Mouse (Mus musculus) hindbrain, postnatal 0 days (tissue): Measurements from ENCODE around the gene Wdr95. TPM values are rescaled to one million over a fixed set of nuclear protein-coding genes. Genes with fewer than 3 reads are reported as not detected.

ENCODE experiments used
- ATAC-seq: fragments of 200-750 bp; cut with Nextera tagmentation; 2 replicates; pipeline ENCODE4 v1.8.0; 2017; ENCODE audit warnings: mild to moderate bottlenecking, moderate TSS enrichment, moderate library complexity
- DNase-seq: peaks from one replicate; pipeline ENCODE4 v3.0.0-alpha.2; 2015; ENCODE audit warnings: low spot score
- H3K27ac ChIP-seq: fragments of 300-500 bp; sonication (generic); 2 replicates; pipeline ENCODE4 v1.5.1; 2014; ENCODE audit warnings: mild to moderate bottlenecking
- H3K27me3 ChIP-seq: fragments of 300-500 bp; sonication (generic); 2 replicates; pipeline ENCODE4 v1.6.1; 2014; ENCODE audit warnings: low read length, mixed read lengths; ENCODE audit not compliant: insufficient read depth
- H3K36me3 ChIP-seq: fragments of 300-500 bp; sonication (generic); 2 replicates; pipeline ENCODE4 v1.6.1; 2014; ENCODE audit warnings: low read length, mixed read lengths; ENCODE audit not compliant: insufficient read depth
- H3K4me1 ChIP-seq: fragments of 300-500 bp; sonication (generic); 2 replicates; pipeline ENCODE4 v1.6.1; 2014; ENCODE audit warnings: antibody characterized with exemption, low read length, mixed read lengths; ENCODE audit not compliant: insufficient read depth
- H3K4me2 ChIP-seq: fragments of 300-500 bp; sonication (generic); 2 replicates; pipeline ENCODE4 v1.6.1; 2014; ENCODE audit warnings: low read depth, mild to moderate bottlenecking, low read length, moderate library complexity, mixed read lengths
- H3K4me3 ChIP-seq: fragments of 300-500 bp; sonication (generic); 2 replicates; pipeline ENCODE4 v1.5.1; 2014; ENCODE audit warnings: low read length
- H3K9ac ChIP-seq: fragments of 300-500 bp; sonication (generic); replicated peaks from 2 replicates; pipeline ENCODE4 v1.6.1; 2014; ENCODE audit warnings: mild to moderate bottlenecking, low read length, moderate library complexity, mixed read lengths
- H3K9me3 ChIP-seq: fragments of 300-500 bp; sonication (generic); 2 replicates; pipeline ENCODE4 v1.6.1; 2016; ENCODE audit warnings: low read length, mixed read lengths
- CTCF ChIP-seq: IDR thresholded peaks from 2 replicates; pipeline ENCODE4 v1.5.1; 2016; ENCODE audit warnings: antibody characterized with exemption, control low read depth, low read depth
- WGBS: fragments of 180-500 bp; shearing (Covaris S2); extraction: QIAGEN DNeasy Blood & Tissue Kit; methylation state at CpG from one replicate; pipeline ENCODE4 v1.1.7; 2014; 5-methylcytosine and 5-hydroxymethylcytosine counted together
- polyA plus RNA-seq: library from polyadenylated mRNA; unstranded; fragments of >200 nt; fragmentation: Nextera tagmentation; extraction: Ambion mirVana; gene quantifications from 2 replicates; pipeline ENCODE4 v1.2.1, GENCODE M21; 2015
- total RNA-seq: library from RNA; depleted of rRNA; stranded (reverse); fragments of >200 nt; gene quantifications from 2 replicates; pipeline ENCODE4 v1.2.3, GENCODE M21; 2014; rRNA removed

Gene Wdr95
- total and polyA plus RNA-seq, 2 experiments from 2014 or later = 0.19 TPM; not detected in 1

DNA sequence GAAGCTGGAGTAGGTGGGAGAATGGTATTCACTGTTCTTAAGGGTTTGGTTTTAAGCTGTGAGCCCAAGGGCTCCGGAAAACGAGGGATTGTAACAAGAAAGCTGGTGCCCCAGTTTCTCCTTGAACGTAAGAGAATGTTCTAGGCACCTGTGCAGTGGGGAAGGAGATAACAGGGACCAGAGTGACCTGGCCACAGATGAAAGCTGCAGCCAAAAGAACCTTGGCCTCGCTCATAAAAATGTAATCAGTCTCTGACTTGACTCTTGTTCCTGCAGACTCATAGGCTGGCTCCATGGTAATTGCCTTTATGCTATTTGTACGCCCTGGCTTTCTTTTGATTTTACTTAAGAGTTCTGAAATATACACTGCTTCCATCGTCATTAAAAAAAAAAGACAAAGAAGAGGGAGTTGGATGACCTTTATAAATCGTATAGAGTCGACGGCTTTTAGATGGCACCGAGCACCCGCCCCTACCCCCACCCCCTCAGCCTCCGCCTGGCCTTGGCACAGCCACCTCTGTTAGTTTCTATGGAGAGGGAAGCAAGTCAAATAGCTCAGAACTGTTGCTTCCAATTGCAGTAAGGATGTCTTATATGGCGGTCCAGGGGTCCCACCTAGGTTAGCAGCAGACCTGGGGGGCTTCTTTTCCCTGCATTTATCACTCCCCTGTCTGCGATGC lies 121.2 kb downstream of the Wdr95 start:
- no peaks in the 10 kb centered on the region for H3K27me3 ChIP-seq
- H3K27ac ChIP-seq = no peak overlapping the region
- 67% methylated on average over 14 of the region's 14 CpGs for WGBS
- no peak overlapping the region for H3K9ac ChIP-seq
- no peaks in the 10 kb centered on the region for H3K36me3 ChIP-seq
- no peaks in the 10 kb centered on the region for H3K9me3 ChIP-seq
- H3K4me3 ChIP-seq = no peak overlapping the region
- H3K4me1 ChIP-seq = no peaks in the 10 kb centered on the region
- no peak for TF ChIP-seq CTCF
- ATAC-seq (no peak), DNase-seq (no peak)
- H3K4me2 ChIP-seq = no peak overlapping the region

DNA sequence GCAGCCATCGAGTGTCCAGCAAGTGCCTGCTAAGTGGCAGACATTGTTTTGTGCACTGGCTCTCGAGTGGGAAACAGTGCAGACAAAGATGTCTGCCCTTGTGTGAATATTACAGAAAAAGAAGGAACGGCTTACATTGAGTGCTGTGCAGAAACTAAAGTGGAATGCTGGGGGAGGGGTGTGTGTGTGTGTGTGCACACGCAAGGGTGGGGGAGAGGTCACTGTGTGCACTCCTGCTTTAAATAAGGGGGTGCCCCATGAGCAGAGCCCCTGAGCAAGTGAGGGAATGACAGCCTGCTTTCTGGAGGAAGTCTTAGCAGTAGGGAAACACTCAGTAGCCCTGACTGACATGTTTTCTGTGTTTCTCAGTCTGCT lies 121.7 kb downstream of the Wdr95 start:
- DNase-seq = no peak
- Histone ChIP-seq H3K36me3 (no peaks in the 10 kb centered on the region), H3K4me3 (no peak overlapping the region), H3K27me3 (no peaks in the 10 kb centered on the region), H3K4me1 (no peaks in the 10 kb centered on the region), H3K27ac (no peak overlapping the region), H3K9ac (no peak overlapping the region), H3K4me2 (no peak overlapping the region), H3K9me3 (no peaks in the 10 kb centered on the region)
- 34% methylated on average over 4 of the region's 4 CpGs for WGBS
- no peak for TF ChIP-seq CTCF
- ATAC-seq = no peak

DNA sequence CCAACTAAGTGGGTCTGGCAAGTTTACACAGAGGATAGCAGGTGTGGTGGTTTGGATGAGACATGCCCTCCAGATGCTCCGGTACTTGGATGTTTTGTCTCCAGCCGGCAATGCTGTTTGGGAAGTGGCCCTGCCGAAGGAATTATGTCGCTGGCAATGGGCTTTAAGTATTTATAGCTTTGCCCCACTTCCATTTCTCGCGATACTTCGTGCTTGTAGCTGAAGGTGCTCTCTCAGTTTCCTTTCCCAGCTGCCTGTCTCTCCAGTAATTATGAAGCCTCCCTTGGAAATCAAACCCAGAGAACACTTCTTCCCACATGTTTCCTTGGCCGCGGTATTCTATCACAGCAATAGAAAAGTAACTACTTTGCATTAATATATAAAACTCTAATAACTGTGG lies 127.2 kb downstream of the Wdr95 start:
- Histone ChIP-seq H3K36me3 (no peaks in the 10 kb centered on the region), H3K4me3 (no peak overlapping the region), H3K27ac (no peak overlapping the region), H3K27me3 (no peaks in the 10 kb centered on the region), H3K9ac (no peak overlapping the region), H3K9me3 (no peaks in the 10 kb centered on the region), H3K4me1 (no peaks in the 10 kb centered on the region), H3K4me2 (no peak overlapping the region)
- TF ChIP-seq CTCF = no peak
- no peak for DNase-seq
- ATAC-seq = no peak
- WGBS = 83% methylated on average over 9 of the region's 9 CpGs

DNA sequence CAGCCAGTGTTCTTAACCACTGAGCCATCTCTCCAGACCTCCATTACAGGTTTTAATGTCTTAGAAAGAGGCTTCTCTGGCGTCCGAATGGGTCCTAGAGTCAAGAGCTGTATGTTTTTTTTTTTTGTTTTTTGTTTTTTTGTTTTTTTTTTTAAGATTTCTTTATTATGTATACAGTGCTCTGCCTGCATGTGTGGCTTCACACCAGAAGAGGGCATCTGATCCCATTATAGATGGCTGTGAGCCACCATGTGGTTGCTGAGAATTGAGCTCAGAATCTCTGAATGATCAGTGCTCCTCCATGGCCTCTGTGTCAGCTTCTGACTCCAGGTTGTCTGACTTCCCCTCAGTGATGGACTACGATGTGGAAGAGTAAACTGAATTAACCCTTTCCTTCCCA lies 129.5 kb downstream of the Wdr95 start:
- no peak overlapping the region for H3K4me2 ChIP-seq
- no peak overlapping the region for H3K27ac ChIP-seq
- no peaks in the 10 kb centered on the region for H3K9me3 ChIP-seq
- ATAC-seq (no peak), DNase-seq (no peak)
- H3K4me3 ChIP-seq = no peak overlapping the region
- H3K36me3 ChIP-seq = no peaks in the 10 kb centered on the region
- WGBS = 65% methylated on average over 3 of the region's 3 CpGs
- H3K9ac ChIP-seq = no peak overlapping the region
- TF ChIP-seq CTCF = peak; percentile 45
- no peaks in the 10 kb centered on the region for H3K4me1 ChIP-seq
- H3K27me3 ChIP-seq = no peaks in the 10 kb centered on the region

DNA sequence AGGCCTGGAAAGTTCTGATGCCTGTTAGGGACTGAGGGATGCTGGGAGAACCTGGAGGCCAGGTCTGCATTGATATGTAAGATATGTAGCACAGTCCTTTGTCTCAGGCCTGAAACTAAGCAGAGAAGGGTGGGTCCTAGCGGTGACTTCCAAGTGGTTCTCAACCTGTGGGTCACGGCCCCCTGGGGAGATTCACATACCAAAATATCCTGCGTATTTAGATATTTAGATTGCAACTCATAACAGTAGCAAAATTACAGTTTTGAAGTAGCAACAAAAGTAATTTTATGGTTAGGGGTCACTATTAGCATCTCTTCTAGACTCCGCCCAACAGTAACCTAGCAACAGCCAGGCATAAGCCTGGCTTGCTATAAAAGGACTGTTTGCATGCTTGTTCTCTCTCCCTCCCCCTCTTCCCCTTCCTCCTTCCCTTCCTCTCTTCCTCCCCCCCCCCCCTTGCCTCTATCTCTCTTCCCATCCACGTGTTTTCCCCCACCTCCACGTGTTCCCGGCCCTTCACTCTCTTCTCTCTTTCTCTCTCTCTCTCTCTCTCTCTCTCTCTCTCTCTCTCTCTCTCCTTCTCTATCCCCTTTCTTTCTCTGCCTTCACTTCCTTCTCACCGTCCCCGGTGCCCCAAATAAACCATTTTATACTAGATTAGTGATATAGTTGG lies 130.4 kb downstream of the Wdr95 start:
- Histone ChIP-seq H3K4me3 (no peak overlapping the region), H3K4me2 (no peak overlapping the region), H3K9me3 (no peaks in the 10 kb centered on the region), H3K27ac (no peak overlapping the region), H3K27me3 (no peaks in the 10 kb centered on the region), H3K36me3 (no peaks in the 10 kb centered on the region), H3K9ac (no peak overlapping the region), H3K4me1 (no peaks in the 10 kb centered on the region)
- TF ChIP-seq CTCF = no peak
- no peak for DNase-seq
- no peak for ATAC-seq
- 64% methylated on average over 9 of the region's 9 CpGs for WGBS

DNA sequence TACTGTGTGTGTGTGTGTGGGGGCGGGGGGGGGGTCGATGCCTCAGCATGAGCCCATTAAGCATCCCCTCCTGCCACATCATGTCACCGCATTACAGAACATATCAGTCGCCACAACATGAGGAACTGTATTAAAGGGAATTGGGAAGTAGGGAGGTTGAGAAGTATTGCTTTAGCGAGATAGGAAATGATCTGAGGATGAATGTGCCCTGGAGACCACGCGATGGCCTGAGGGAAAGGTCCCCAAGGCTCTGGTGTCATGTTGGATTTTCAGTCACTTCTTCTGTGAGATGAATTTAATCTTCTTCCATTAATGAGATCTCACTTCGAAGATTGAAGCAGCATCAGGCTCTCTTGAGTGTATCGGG lies 130.9 kb downstream of the Wdr95 start:
- no peak overlapping the region for H3K27ac ChIP-seq
- ATAC-seq = no peak
- no peak overlapping the region for H3K4me2 ChIP-seq
- TF ChIP-seq CTCF = no peak
- H3K4me3 ChIP-seq = no peak overlapping the region
- H3K36me3 ChIP-seq = no peaks in the 10 kb centered on the region
- no peak overlapping the region for H3K9ac ChIP-seq
- H3K27me3 ChIP-seq = no peaks in the 10 kb centered on the region
- no peaks in the 10 kb centered on the region for H3K4me1 ChIP-seq
- no peak for DNase-seq
- 60% methylated on average over 9 of the region's 9 CpGs for WGBS
- H3K9me3 ChIP-seq = no peaks in the 10 kb centered on the region

DNA sequence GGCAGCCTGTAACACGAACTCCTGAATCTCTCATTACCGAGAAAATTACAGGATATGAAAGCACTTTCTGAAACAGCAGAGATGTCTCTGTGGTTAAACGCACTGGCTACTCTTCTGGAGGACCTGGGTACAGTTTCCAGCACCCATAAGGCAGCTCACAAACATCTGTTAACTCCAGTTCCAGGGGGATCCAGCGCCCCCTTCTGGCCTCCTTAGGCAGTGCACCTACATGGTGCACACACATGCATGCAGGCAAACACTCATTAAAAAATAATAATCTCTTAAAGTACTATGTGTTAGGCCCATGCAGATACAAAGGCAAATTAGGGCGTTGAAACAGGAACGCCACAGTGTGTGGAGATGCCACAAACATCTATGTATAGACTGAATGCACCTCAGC lies 132.9 kb downstream of the Wdr95 start:
- TF ChIP-seq CTCF = no peak
- Histone ChIP-seq H3K9ac (no peak overlapping the region), H3K27me3 (no peaks in the 10 kb centered on the region), H3K4me1 (no peaks in the 10 kb centered on the region), H3K27ac (no peak overlapping the region), H3K36me3 (no peaks in the 10 kb centered on the region), H3K4me2 (no peak overlapping the region), H3K9me3 (no peaks in the 10 kb centered on the region), H3K4me3 (no peak overlapping the region)
- DNase-seq (no peak), ATAC-seq (no peak)
- 89% methylated on average over 6 of the region's 6 CpGs for WGBS

Other genes with a start within 250 kb of the Wdr95 start
- 9.3 and 11.3 TPM in 2 replicates for gene Medag, start 116.9 kb upstream of the Wdr95 start, total RNA-seq
- 8.3 and 9.1 TPM in 2 replicates for gene Medag, start 116.9 kb upstream of the Wdr95 start, polyA plus RNA-seq
- gene Tex26, start 89.0 kb upstream of the Wdr95 start, total RNA-seq = 0.31 and 0.50 TPM in 2 replicates
- 1.0 and 1.6 TPM in 2 replicates for gene Tex26, start 89.0 kb upstream of the Wdr95 start, polyA plus RNA-seq
- 18.9 and 21.0 TPM in 2 replicates for gene Hsph1, start 107.7 kb downstream of the Wdr95 start, total RNA-seq
- 59.4 and 60.8 TPM in 2 replicates for gene Hsph1, start 107.7 kb downstream of the Wdr95 start, polyA plus RNA-seq
- 18.7 and 22.4 TPM in 2 replicates for gene B3glct, start 149.6 kb downstream of the Wdr95 start, total RNA-seq
- gene B3glct, start 149.6 kb downstream of the Wdr95 start, polyA plus RNA-seq = 13.1 and 14.4 TPM in 2 replicates